Mouse (Mus musculus): ENCODE measurements at regions not wholly inside any gene's neighbourhood (a gene's known extent, or its start where the extent isn't known, plus 50 kb on each side); places are given as distances from the start of the nearest gene placed in this dataset.

DNA sequence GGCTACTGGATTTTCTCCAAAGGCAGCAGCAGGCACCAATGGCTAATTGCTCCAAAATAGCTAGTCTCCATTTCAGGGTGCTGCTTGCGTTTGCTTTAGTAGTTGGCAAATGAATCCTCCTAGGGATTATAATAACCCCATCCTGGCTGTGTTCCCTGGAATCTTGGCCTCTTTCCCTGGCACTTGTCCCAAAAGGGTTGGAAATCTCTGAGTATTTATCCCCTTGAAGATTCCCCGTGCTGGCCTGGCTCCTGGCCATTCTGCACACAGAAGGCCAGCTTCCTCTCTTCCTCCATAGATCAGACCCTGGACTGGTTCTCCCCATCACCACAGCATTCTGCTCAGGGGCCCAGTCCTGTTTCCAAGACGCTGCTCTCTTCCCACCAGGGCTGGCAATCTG lies 177.2 kb upstream of the Ntm start:
- no peaks in the 10 kb centered on the region for H3K36me3 ChIP-seq (ENCODE audit: control insufficient read depth, insufficient read depth, low read length)
- peaks cover 5% of the 10 kb centered on the region; the same call in 1 of the 2 replicates for H3K4me1 ChIP-seq (ENCODE audit: control insufficient read depth, insufficient read depth, low read length)
- TF ChIP-seq POLR2A (IDR thresholded peaks at IDR 0.05; ENCODE audit: low read depth, low read length) (no peak), CTCF (conservative IDR thresholded peaks at IDR 0.05; ENCODE audit: insufficient read depth, insufficient read length, low read depth, low read length) (no peak)
- no peak overlapping the region for H3K27ac ChIP-seq (ENCODE audit: insufficient read depth, low read depth, low read length)
- no peaks in the 10 kb centered on the region for H3K27me3 ChIP-seq (replicated peaks; ENCODE audit: control insufficient read depth, insufficient read depth, low read length)
- DNase-seq = peak; percentile 95
- 13% methylated on average over 3 of the region's 3 CpGs for WGBS
- no peak overlapping the region for H3K4me3 ChIP-seq (ENCODE audit: insufficient read depth, low read depth, low read length)

DNA sequence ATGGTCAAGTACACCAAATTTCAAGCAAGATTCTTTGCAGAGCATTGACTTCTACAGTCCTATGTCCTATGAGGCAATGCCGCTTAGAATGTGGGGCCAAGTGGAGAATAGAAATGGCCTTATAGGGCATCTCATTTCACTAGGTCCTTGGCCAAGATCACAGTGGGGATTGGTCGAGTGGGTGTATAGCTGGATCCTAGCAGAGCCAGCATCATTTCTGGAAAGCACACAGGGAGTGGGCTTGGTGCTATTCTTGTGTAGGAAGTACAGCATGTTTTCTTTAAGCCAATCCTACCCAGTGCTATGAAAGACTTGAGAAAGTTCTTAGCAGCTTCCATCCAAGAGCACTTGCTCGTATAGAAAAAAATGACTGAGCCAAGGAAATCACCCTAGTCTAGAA lies 178.2 kb upstream of the Ntm start:
- Histone ChIP-seq H3K27me3 (replicated peaks; ENCODE audit: control insufficient read depth, insufficient read depth, low read length) (no peaks in the 10 kb centered on the region), H3K27ac (ENCODE audit: insufficient read depth, low read depth, low read length) (no peak overlapping the region), H3K36me3 (ENCODE audit: control insufficient read depth, insufficient read depth, low read length) (no peaks in the 10 kb centered on the region), H3K4me3 (ENCODE audit: insufficient read depth, low read depth, low read length) (no peak overlapping the region), H3K4me1 (ENCODE audit: control insufficient read depth, insufficient read depth, low read length) (peaks cover 5% of the 10 kb centered on the region; the same call in 1 of the 2 replicates)
- TF ChIP-seq CTCF (conservative IDR thresholded peaks at IDR 0.05; ENCODE audit: insufficient read depth, insufficient read length, low read depth, low read length) (no peak), POLR2A (IDR thresholded peaks at IDR 0.05; ENCODE audit: low read depth, low read length) (no peak)
- 91% methylated on average over 3 of the region's 3 CpGs for WGBS
- DNase-seq = no peak

DNA sequence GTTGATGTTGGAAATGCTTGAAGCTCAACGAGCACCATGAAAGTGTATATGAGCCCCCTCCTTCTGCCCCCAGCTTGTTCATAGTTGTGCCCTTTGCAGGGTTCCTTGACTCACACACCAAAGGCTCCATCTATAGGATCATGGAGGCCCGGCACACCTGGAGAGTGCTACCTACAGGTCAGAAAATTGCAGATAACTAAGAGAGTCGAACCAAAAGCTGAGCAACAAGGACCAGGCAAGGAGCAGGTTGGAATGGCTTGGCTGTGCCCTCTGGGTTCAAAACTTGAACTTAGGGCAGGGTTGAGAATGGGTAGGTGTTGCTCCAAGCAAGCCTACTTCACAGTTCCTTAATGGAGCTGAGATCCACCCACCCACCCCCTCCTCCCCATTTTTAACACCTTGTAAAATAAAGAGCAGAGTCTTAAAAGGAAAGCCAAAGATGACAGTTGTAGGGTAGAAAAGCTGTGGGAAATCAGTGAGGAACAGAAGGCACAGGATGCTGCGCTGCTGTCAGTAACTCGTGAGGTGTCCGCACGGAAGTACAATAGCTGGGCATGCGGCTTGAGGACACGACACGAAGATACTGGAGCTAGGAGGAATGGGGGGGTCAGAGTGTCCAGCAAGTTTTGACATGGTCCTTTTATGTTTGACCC lies 180.0 kb upstream of the Ntm start:
- DNase-seq = no peak
- Histone ChIP-seq H3K27me3 (replicated peaks; ENCODE audit: control insufficient read depth, insufficient read depth, low read length) (no peaks in the 10 kb centered on the region), H3K4me1 (ENCODE audit: control insufficient read depth, insufficient read depth, low read length) (0 out of 2 replicates have a peak, but pooled peaks cover 3% of the 10 kb centered on the region), H3K4me3 (ENCODE audit: insufficient read depth, low read depth, low read length) (no peak overlapping the region), H3K27ac (ENCODE audit: insufficient read depth, low read depth, low read length) (no peak overlapping the region), H3K36me3 (ENCODE audit: control insufficient read depth, insufficient read depth, low read length) (no peaks in the 10 kb centered on the region)
- WGBS = 93% methylated on average over 10 of the region's 10 CpGs
- TF ChIP-seq POLR2A (IDR thresholded peaks at IDR 0.05; ENCODE audit: low read depth, low read length) (no peak), CTCF (conservative IDR thresholded peaks at IDR 0.05; ENCODE audit: insufficient read depth, insufficient read length, low read depth, low read length) (no peak)

DNA sequence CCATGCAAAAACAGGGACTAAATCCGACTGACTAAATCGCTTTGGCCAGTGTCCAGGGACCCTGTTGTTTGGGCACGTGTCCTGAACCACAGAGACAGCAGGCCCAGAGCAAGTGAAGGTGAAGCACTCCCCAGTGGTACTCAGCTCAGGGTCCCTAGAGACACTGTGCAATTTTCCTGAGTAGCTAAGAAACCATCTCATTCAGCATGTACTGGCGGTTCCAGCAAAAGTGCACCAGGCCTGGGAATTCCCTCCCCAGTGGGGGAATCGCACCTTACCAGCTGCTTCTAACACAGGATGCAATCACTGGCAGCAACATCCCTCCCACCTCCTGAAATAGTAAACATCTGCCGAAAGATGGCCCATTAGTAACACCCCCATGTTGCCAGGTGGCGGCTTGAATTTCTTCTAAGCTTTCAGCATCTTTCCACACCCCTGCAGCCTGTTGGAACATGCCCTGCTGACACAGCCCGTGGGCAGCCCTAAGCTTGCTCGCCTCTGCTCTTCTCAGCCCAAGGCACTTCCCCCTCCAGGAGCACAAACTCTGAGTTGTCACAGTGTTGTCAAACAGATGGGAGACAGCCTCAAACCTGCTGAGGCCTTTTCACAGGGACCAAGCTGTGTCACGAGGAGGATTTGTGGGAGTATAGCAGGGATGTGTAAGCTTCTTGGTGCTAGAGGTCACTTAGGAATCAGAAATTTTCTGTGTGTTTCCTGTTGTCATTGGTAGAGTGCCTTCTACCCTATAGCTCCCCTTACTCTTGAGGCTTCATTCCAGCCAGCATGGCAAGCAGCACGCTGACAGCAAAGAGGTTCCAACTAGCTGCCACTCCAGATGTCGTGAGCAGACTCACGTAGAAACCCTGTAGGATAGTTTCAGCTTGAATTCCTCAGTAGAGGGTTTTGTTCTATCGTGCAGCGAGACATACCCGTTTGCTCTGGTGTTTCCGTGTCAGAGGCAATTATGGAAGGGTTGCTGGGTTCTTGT lies 186.8 kb upstream of the Ntm start:
- Histone ChIP-seq H3K4me3 (ENCODE audit: insufficient read depth, low read depth, low read length) (no peak overlapping the region), H3K4me1 (ENCODE audit: control insufficient read depth, insufficient read depth, low read length) (no peaks in the 10 kb centered on the region), H3K27ac (ENCODE audit: insufficient read depth, low read depth, low read length) (no peak overlapping the region), H3K27me3 (replicated peaks; ENCODE audit: control insufficient read depth, insufficient read depth, low read length) (no peaks in the 10 kb centered on the region), H3K36me3 (ENCODE audit: control insufficient read depth, insufficient read depth, low read length) (no peaks in the 10 kb centered on the region)
- WGBS = 48% methylated on average over 17 of the region's 17 CpGs
- DNase-seq = no peak
- TF ChIP-seq CTCF (conservative IDR thresholded peaks at IDR 0.05; ENCODE audit: insufficient read depth, insufficient read length, low read depth, low read length) = no peak
- TF ChIP-seq POLR2A (IDR thresholded peaks at IDR 0.05; ENCODE audit: low read depth, low read length) = no peak

DNA sequence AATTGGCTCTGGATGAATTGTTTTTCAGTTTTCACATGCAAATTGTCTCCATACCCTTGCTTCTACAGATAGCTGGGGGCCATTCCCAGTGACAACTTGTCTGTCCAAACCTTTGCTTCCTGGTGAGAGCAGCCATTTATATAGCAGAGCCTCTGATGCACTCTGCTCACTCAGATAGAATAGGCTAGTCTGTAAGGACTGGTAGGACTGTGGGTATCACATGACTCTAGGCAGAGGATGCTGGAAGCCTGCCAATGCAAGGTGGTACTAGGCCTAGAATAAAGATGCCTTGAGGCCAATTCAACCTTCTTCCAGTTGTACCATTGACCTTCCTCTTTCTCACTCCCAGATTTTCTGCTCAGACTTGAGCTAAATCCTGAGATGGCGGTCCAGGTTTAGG lies 188.2 kb upstream of the Ntm start:
- TF ChIP-seq POLR2A (IDR thresholded peaks at IDR 0.05; ENCODE audit: low read depth, low read length) = no peak
- TF ChIP-seq CTCF (conservative IDR thresholded peaks at IDR 0.05; ENCODE audit: insufficient read depth, insufficient read length, low read depth, low read length) = no peak
- Histone ChIP-seq H3K27ac (ENCODE audit: insufficient read depth, low read depth, low read length) (no peak overlapping the region), H3K27me3 (replicated peaks; ENCODE audit: control insufficient read depth, insufficient read depth, low read length) (no peaks in the 10 kb centered on the region), H3K4me3 (ENCODE audit: insufficient read depth, low read depth, low read length) (no peak overlapping the region), H3K36me3 (ENCODE audit: control insufficient read depth, insufficient read depth, low read length) (no peaks in the 10 kb centered on the region), H3K4me1 (ENCODE audit: control insufficient read depth, insufficient read depth, low read length) (no peaks in the 10 kb centered on the region)
- peak; percentile 6 for DNase-seq
- 97% methylated on average over 1 of the region's 1 CpGs for whole genome bisulfite sequencing

DNA sequence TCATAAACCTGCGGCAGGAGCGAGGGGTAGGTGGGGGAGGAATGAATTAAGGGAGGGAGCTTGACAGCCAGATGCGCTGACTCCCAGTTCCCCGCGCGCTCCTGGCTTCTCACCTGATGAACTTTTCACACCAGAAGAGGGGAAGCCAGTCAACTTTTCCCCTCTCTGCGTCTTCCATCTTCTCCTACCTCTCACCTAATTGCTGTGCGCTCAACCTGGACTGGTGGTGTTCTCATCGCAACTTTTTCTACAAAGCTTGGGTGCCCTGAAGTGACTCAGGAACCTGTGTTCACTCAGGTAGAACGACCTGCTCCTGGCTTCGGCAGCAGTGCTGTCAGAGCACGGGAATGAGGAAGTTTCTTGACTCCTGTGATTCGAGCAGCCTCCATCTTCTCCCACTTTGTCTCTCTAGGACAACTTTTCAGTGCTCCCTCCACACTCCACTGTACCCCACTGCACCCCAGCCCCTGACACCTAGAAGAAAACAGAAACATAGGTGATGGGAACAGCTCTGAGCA lies 203.4 kb upstream of the Ntm start:
- Histone ChIP-seq H3K27ac (ENCODE audit: insufficient read depth, low read depth, low read length) (no peak overlapping the region), H3K36me3 (ENCODE audit: control insufficient read depth, insufficient read depth, low read length) (no peaks in the 10 kb centered on the region), H3K4me3 (ENCODE audit: insufficient read depth, low read depth, low read length) (no peak overlapping the region), H3K27me3 (replicated peaks; ENCODE audit: control insufficient read depth, insufficient read depth, low read length) (no peaks in the 10 kb centered on the region), H3K4me1 (ENCODE audit: control insufficient read depth, insufficient read depth, low read length) (0 out of 2 replicates have a peak, but pooled peaks cover 2% of the 10 kb centered on the region)
- peak; percentile 23 for DNase-seq
- no peak for TF ChIP-seq POLR2A (IDR thresholded peaks at IDR 0.05; ENCODE audit: low read depth, low read length)
- no peak for TF ChIP-seq CTCF (conservative IDR thresholded peaks at IDR 0.05; ENCODE audit: insufficient read depth, insufficient read length, low read depth, low read length)
- 49% methylated on average over 13 of the region's 13 CpGs for WGBS

DNA sequence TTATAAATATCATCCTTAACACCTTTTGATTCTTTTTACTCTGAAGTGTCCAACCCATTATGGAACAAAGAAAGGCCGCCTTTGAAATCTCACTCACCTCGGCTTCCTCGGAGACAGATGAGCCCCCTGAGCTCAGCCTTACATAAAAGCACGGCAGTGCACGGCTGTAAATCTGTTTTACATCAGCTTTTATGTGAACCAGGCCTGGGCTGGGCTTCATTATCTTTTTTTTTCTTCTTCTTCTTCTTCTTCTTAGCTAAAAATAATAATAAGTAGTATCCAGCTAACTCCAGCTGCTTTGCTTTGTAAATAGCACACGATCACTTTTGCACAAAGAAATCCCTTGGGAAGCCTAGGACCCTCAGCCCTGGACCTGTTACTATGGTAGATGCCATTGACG lies 204.3 kb upstream of the Ntm start:
- Histone ChIP-seq H3K4me1 (ENCODE audit: control insufficient read depth, insufficient read depth, low read length) (0 out of 2 replicates have a peak, but pooled peaks cover 2% of the 10 kb centered on the region), H3K27me3 (replicated peaks; ENCODE audit: control insufficient read depth, insufficient read depth, low read length) (no peaks in the 10 kb centered on the region), H3K27ac (ENCODE audit: insufficient read depth, low read depth, low read length) (no peak overlapping the region), H3K36me3 (ENCODE audit: control insufficient read depth, insufficient read depth, low read length) (no peaks in the 10 kb centered on the region), H3K4me3 (ENCODE audit: insufficient read depth, low read depth, low read length) (no peak overlapping the region)
- 61% methylated on average over 7 of the region's 7 CpGs for WGBS
- DNase-seq = no peak
- TF ChIP-seq POLR2A (IDR thresholded peaks at IDR 0.05; ENCODE audit: low read depth, low read length) (no peak), CTCF (conservative IDR thresholded peaks at IDR 0.05; ENCODE audit: insufficient read depth, insufficient read length, low read depth, low read length) (no peak)

All from kidney, adult 2 months (tissue).